Mouse (Mus musculus): Measurements from ENCODE around the gene Larp4b.

- TF ChIP-seq POLR2A (IDR thresholded peaks at IDR 0.05; ENCODE audit: low read depth, low read length) (no peak), CTCF (conservative IDR thresholded peaks at IDR 0.05; ENCODE audit: insufficient read depth, insufficient read length, low read depth, low read length) (no peak)
Observed at GRCm38 (mm10) chr13:9120835-9121542, 27.3 kb downstream of the Larp4b start.

All from kidney, adult 2 months (tissue).